Mouse (Mus musculus) midbrain, embryonic 11.5 days (tissue): ENCODE measurements around the gene Mtx3. TPM values are rescaled to one million over a fixed set of nuclear protein-coding genes. Genes with fewer than 3 reads are reported as not detected.

Source experiments
- ATAC-seq: fragments of 200-750 bp; cut with Nextera tagmentation; 2 replicates; pipeline ENCODE4 v1.8.0; 2017; ENCODE audit warnings: moderate TSS enrichment, moderate library complexity; ENCODE audit not compliant: low FRiP score
- DNase-seq: peaks from one replicate; pipeline ENCODE4 v3.0.0; 2015; ENCODE audit warnings: low spot score; ENCODE audit errors: missing footprints
- H3K27ac ChIP-seq: fragments of 300-500 bp; sonication (generic); 2 replicates; pipeline ENCODE4 v1.5.1; 2014; ENCODE audit warnings: low read depth, low read length
- H3K27me3 ChIP-seq: fragments of 300-500 bp; sonication (generic); 2 replicates; pipeline ENCODE4 v1.6.1; 2014; ENCODE audit warnings: mild to moderate bottlenecking, low read length, moderate library complexity, mixed read lengths; ENCODE audit not compliant: control insufficient read depth, insufficient read depth
- H3K36me3 ChIP-seq: fragments of 300-500 bp; sonication (generic); 2 replicates; pipeline ENCODE4 v1.6.1; 2014; ENCODE audit warnings: mild to moderate bottlenecking, low read length, moderate library complexity, mixed read lengths; ENCODE audit not compliant: control insufficient read depth, insufficient read depth
- H3K4me1 ChIP-seq: fragments of 300-500 bp; sonication (generic); 2 replicates; pipeline ENCODE4 v1.6.1; 2014; ENCODE audit warnings: low read length; ENCODE audit not compliant: control insufficient read depth, insufficient read depth
- H3K4me2 ChIP-seq: fragments of 300-500 bp; sonication (generic); 2 replicates; pipeline ENCODE4 v1.6.1; 2014; ENCODE audit warnings: mild to moderate bottlenecking, moderate library complexity
- H3K4me3 ChIP-seq: fragments of 300-500 bp; sonication (generic); 2 replicates; pipeline ENCODE4 v1.5.1; 2014; ENCODE audit warnings: low read depth, low read length
- H3K9ac ChIP-seq: fragments of 300-500 bp; sonication (generic); 2 replicates; pipeline ENCODE4 v1.6.1; 2014; ENCODE audit warnings: low read length
- H3K9me3 ChIP-seq: fragments of 300-500 bp; sonication (generic); 2 replicates; pipeline ENCODE4 v1.6.1; 2016; ENCODE audit warnings: low read length; ENCODE audit not compliant: control insufficient read depth
- WGBS: fragments of 180-500 bp; shearing (Covaris S2); extraction: QIAGEN DNeasy Blood & Tissue Kit; methylation state at CpG from one replicate; pipeline ENCODE4 v1.1.7; 2014; 5-methylcytosine and 5-hydroxymethylcytosine counted together
- polyA plus RNA-seq: library from polyadenylated mRNA; unstranded; fragments of >200 nt; fragmentation: Nextera tagmentation; extraction: Ambion mirVana; gene quantifications from 2 replicates; pipeline ENCODE4 v1.2.1, GENCODE M21; 2014

Gene Mtx3
- polyA plus RNA-seq, 1 experiment from 2014 or later, result 4.9 TPM

DNA sequence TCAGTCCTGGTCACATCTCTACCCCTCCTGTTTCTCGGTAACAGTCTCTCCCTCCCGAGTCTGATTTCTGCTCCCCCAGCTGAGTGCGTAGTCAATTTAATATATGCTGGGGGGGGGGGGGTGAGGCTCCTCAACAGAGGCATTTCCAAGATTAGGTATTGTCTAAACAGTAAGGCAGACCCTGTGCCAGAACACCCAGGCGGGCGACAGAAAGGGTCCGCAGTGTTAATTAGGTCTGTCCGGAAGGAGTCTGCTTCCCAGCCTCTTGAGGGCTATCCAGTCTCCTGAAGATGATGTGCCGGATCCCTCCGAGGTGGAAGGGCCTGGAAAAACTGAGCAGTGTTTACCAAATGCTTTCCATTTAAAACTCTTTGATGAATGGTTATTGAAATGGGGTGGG is 35.4 kb downstream of the Mtx3 start:
- WGBS, result 74% methylated on average over 9 of the region's 9 CpGs
- ATAC-seq, result no peak
- no peak overlapping the region for H3K9ac ChIP-seq
- no peak overlapping the region for H3K27ac ChIP-seq
- no peak overlapping the region for H3K4me2 ChIP-seq
- no peaks in the 10 kb centered on the region for H3K9me3 ChIP-seq
- no peaks in the 10 kb centered on the region for H3K36me3 ChIP-seq
- peak; percentile 54 for DNase-seq
- H3K27me3 ChIP-seq, result no peaks in the 10 kb centered on the region
- H3K4me1 ChIP-seq, result no peaks in the 10 kb centered on the region
- H3K4me3 ChIP-seq, result no peak overlapping the region

DNA sequence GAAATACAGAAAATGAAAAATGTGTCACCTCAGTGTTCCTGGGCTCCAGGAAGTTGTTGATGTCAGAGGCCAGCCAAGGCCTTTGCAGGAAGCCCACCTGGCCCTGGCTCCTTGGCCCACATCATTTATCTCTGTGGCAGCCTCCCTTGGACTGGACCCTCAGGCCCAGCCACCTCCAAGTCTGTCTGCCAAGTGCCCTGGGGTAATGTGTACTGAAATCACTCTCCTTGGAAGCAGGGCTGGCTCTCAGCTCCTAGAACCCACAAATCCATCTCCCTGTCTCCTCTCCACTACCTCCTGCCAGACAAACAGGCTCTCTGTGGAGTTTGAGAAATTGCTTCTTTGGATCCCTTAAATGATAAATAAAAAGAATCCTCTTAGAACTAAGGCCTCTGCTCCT is 36.0 kb downstream of the Mtx3 start:
- H3K4me2 ChIP-seq, result no peak overlapping the region
- no peak overlapping the region for H3K4me3 ChIP-seq
- ATAC-seq (no peak), DNase-seq (peak; percentile 35)
- no peaks in the 10 kb centered on the region for H3K27me3 ChIP-seq
- no peaks in the 10 kb centered on the region for H3K9me3 ChIP-seq
- H3K4me1 ChIP-seq, result no peaks in the 10 kb centered on the region
- no peaks in the 10 kb centered on the region for H3K36me3 ChIP-seq
- no peak overlapping the region for H3K9ac ChIP-seq
- H3K27ac ChIP-seq, result no peak overlapping the region

DNA sequence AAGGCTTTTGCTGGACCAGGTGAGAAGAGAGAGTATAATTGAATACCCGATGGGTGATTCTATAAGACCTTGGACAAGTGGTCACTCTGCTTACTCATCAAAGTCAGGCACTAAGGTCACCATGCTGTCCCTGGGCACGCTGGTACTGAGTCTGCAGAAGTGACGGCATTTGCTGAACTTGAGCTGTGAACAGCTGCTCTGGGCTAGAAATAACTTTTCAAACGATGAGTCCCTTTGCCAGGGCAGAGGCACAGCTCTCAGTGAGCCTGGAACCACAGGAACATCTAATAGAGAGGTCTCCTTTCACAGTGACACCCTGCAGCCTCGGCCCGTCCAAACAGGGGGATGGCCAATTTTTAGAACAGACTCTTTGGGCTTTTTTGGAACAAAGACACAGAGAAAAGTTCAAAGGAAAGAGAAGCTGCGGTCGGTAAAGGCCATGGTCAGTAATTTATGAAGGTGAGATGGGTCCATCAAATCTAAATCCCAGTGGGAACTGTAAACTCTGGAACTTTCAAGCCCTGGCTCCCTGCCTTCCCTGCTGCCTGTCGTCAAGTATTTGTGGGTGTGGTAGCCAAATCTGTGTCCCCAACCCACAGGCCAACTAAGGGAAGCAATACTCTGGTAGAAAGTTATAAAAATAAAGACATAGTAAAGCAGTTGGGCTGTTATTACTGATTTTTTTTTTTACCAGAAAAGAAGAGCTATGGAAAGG is 37.9 kb downstream of the Mtx3 start:
- no peak for ATAC-seq
- no peak overlapping the region for H3K4me2 ChIP-seq
- H3K9me3 ChIP-seq, result no peaks in the 10 kb centered on the region
- WGBS, result 86% methylated on average over 9 of the region's 9 CpGs
- H3K4me1 ChIP-seq, result no peaks in the 10 kb centered on the region
- peak; percentile 31 for DNase-seq
- H3K36me3 ChIP-seq, result no peaks in the 10 kb centered on the region
- H3K27ac ChIP-seq, result no peak overlapping the region
- H3K9ac ChIP-seq, result no peak overlapping the region
- H3K4me3 ChIP-seq, result no peak overlapping the region
- H3K27me3 ChIP-seq, result no peaks in the 10 kb centered on the region

DNA sequence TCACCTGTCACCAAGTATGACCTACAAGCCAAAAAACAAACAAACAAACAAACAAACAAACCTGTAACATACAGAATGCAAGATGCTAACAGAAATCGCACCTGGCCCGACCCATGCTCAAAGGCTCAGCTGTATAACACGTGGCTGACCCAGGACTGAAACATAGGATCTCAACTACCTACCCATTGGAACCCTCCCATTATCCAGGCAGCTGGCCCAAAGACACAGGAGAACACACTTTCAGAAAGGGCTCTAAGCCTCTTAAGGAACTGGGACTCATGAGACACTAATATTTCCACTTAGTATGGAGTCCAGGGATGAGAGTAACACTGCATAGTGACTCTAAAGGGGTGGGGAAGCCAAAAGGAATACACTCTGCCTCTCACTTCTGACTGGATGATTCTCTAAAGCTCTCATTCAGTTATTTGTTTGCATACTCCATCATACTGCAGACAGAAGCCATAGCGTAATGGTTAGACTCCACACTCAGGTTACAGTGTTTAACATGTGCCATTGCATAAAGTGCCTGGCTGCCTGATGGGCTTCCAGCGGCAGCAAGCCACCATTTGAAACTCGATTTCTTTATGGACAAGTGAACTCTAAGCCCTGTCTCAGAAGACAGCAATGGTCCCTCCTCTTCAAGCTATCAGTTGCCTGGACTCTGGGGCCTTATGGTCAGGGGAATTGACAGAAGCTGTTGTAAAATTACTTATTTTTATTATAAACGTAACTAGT is 38.6 kb downstream of the Mtx3 start:
- no peak overlapping the region for H3K4me2 ChIP-seq
- ATAC-seq (no peak), DNase-seq (peak; percentile 44)
- H3K27me3 ChIP-seq, result no peaks in the 10 kb centered on the region
- no peak overlapping the region for H3K27ac ChIP-seq
- WGBS, result 87% methylated on average over 7 of the region's 7 CpGs
- H3K4me3 ChIP-seq, result no peak overlapping the region
- no peaks in the 10 kb centered on the region for H3K4me1 ChIP-seq
- no peaks in the 10 kb centered on the region for H3K36me3 ChIP-seq
- H3K9me3 ChIP-seq, result no peaks in the 10 kb centered on the region
- H3K9ac ChIP-seq, result no peak overlapping the region

DNA sequence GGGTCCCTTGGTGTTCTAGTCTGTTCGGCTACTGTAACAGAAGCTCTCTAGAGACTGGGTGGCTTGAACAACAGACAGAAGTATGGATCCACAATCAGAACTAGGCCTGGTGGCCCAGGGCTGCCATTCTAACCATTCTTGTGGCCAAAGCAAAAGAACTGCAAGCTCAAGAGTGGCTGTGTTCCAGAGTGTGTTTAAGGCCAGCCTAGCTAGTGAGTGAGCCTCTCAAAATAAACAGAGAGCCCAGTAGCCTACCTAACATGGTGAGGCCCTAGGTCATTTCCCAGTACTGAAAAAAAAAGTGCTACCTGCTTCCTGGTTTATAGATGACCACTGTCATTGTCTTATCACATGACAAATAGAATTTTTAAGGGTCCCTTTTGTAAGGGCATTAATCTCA is 39.6 kb downstream of the Mtx3 start:
- no peak for DNase-seq
- Histone ChIP-seq H3K27me3 (no peaks in the 10 kb centered on the region), H3K27ac (no peak overlapping the region), H3K36me3 (no peaks in the 10 kb centered on the region), H3K4me1 (no peaks in the 10 kb centered on the region), H3K4me2 (no peak overlapping the region), H3K9ac (no peak overlapping the region), H3K9me3 (no peaks in the 10 kb centered on the region), H3K4me3 (no peak overlapping the region)
- WGBS, result 77% methylated on average over 1 of the region's 1 CpGs
- ATAC-seq, result no peak

DNA sequence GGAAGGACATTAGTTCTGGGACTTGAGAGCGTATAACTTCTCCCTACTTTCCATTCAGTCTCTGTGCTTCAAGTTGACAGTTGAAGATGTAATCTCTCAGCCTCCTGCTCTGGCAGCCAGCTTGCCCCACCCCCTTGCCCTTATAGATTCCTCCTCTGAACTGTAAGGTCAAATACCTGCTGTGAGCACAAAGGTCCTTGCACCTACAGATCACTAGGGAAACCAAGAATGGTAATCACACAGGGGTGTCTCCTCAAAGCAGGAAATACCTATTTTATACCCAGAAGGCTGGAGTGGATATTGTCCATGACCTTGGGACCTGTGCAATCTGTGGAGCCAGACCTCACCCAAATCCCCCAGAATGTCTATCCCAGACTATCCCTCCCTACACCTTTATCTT is 40.4 kb downstream of the Mtx3 start:
- no peak overlapping the region for H3K4me2 ChIP-seq
- H3K4me3 ChIP-seq, result no peak overlapping the region
- H3K9me3 ChIP-seq, result no peaks in the 10 kb centered on the region
- no peak overlapping the region for H3K9ac ChIP-seq
- ATAC-seq, result no peak
- DNase-seq, result no peak
- WGBS, result 81% methylated on average over 1 of the region's 1 CpGs
- H3K27me3 ChIP-seq, result no peaks in the 10 kb centered on the region
- H3K4me1 ChIP-seq, result no peaks in the 10 kb centered on the region
- H3K36me3 ChIP-seq, result no peaks in the 10 kb centered on the region
- no peak overlapping the region for H3K27ac ChIP-seq

DNA sequence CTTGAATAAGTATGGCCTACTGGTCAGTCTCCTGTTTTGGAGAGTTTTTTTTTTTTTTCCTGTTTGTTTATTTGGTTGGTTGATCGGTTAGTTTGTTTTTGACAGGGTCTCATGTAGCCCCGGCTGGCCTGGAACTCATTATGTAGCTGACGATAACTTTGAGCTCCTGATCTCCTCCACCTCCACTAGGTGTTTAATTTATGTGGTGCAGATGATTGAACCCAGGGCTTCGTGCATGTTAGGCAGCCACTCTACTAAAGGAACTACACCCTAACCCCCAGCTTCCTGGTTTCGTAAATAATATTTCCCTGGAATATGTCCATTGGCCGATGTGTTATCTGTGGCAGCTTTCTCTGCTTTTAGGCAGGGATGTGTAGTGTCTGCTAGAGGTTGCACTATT is 54.5 kb downstream of the Mtx3 start:
- no peak overlapping the region for H3K27ac ChIP-seq
- H3K4me1 ChIP-seq, result no peaks in the 10 kb centered on the region
- H3K4me2 ChIP-seq, result no peak overlapping the region
- H3K4me3 ChIP-seq, result no peak overlapping the region
- H3K9ac ChIP-seq, result no peak overlapping the region
- no peaks in the 10 kb centered on the region for H3K9me3 ChIP-seq
- H3K36me3 ChIP-seq, result no peaks in the 10 kb centered on the region
- 86% methylated on average over 6 of the region's 6 CpGs for WGBS
- no peaks in the 10 kb centered on the region for H3K27me3 ChIP-seq
- no peak for ATAC-seq
- DNase-seq, result peak; percentile 33

DNA sequence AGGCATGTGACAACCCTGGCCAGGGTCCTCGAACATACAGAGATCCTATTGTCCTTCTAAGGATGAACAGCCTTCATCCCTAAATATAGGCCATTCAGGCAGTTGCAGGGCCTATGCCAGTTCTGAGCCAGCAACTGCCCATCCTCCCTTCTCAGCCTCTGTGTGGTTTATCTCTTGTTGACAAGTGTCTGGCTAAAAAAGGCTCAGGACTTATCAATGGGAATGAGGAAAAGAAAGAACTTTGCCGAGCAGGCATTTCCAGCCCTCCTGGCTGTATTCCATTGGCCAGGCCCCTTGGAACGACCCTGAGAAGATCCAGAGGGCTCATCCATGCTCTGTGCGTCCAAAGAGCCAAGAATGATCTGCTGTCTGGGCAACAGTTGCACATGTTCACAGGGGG is 58.7 kb downstream of the Mtx3 start:
- no peak overlapping the region for H3K4me3 ChIP-seq
- DNase-seq (no peak), ATAC-seq (no peak)
- no peak overlapping the region for H3K27ac ChIP-seq
- H3K4me2 ChIP-seq, result no peak overlapping the region
- H3K4me1 ChIP-seq, result no peaks in the 10 kb centered on the region
- 64% methylated on average over 4 of the region's 4 CpGs for WGBS
- H3K9me3 ChIP-seq, result no peaks in the 10 kb centered on the region
- H3K9ac ChIP-seq, result no peak overlapping the region
- no peaks in the 10 kb centered on the region for H3K36me3 ChIP-seq
- H3K27me3 ChIP-seq, result no peaks in the 10 kb centered on the region

DNA sequence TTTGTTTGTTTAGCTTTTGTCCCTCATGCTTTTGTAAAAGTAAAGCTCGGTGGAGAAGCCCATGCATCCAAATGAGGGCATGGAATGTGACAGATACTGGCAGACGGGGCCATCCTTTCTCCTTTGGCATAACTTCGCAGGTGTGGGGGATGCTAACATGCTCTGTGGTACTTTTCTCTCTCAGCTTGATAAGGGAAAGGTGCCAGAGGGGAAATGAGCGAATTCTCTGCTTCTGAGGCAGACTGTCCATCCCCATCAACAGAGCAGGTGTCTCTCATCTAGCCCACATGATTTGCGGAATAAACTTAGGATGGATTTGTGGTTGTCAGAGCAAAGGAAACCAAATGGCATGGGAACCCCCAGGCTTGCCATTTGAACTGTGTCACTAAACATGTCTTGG is 61.4 kb downstream of the Mtx3 start:
- no peaks in the 10 kb centered on the region for H3K9me3 ChIP-seq
- no peak overlapping the region for H3K4me2 ChIP-seq
- no peak overlapping the region for H3K27ac ChIP-seq
- no peak for ATAC-seq
- 84% methylated on average over 5 of the region's 5 CpGs for WGBS
- no peaks in the 10 kb centered on the region for H3K27me3 ChIP-seq
- peak; percentile 21 for DNase-seq
- H3K9ac ChIP-seq, result no peak overlapping the region
- no peaks in the 10 kb centered on the region for H3K4me1 ChIP-seq
- H3K4me3 ChIP-seq, result no peak overlapping the region
- H3K36me3 ChIP-seq, result no peaks in the 10 kb centered on the region
